In genomic region chr9:45042056-45042720, GRCm38 (mm10) we compare ENCODE assay signal across 9 mouse cellular contexts. TPM values are rescaled to one million over a fixed set of nuclear protein-coding genes. Genes with fewer than 3 reads are reported as not detected.
A peak's percentile ranks its signal among the peaks of the same experiment; 100 is the strongest.
DNase-seq lines count a peak whose midpoint lies in the region; ATAC-seq lines count a peak whose summit lies in the region.
"Had no signal": no experiment of that assay in that cellular context is flagged by ENCODE, and none has a peak within 500 bp of the region (broad histone marks: within the 10 kb centered on the region; RNA-seq: fewer than 3 reads in every experiment).

No protein-coding gene starts in this region.

- WGBS in hindbrain, embryonic 10.5 days = 1% methylated on average over 20 of the region's 20 CpGs
- WGBS in hindbrain, embryonic 16.5 days = 2% methylated on average over 20 of the region's 20 CpGs
- WGBS in liver, embryonic 13.5 days (ENCODE audit: insufficient replicate concordance) = 4% methylated on average over 20 of the region's 20 CpGs
- WGBS in stomach, embryonic 16.5 days = under 1% methylated on average over 20 of the region's 20 CpGs

- peak overlapping the region; percentile 40; the same call in 1 of the 2 replicates for H3K27ac ChIP-seq in hindbrain, embryonic 10.5 days
- no peak overlapping the region for H3K27ac ChIP-seq in hindbrain, embryonic 16.5 days (ENCODE audit: low read depth, low read length)
- H3K27ac ChIP-seq in liver, embryonic 13.5 days = peak overlapping the region; percentile 68; the same call in 1 of the 2 replicates
- H3K27ac ChIP-seq in stomach, embryonic 16.5 days (ENCODE audit: low read length) = peak overlapping the region; percentile 92

- H3K9ac ChIP-seq in hindbrain, embryonic 16.5 days (ENCODE audit: low read depth, low read length) = no peak overlapping the region
- peak overlapping the region; percentile 49; the same call in 1 of the 2 replicates for H3K9ac ChIP-seq in liver, embryonic 13.5 days
- peak overlapping the region; percentile 73 for H3K9ac ChIP-seq in stomach, embryonic 16.5 days (ENCODE audit: low read length)

- no peak overlapping the region for H3K4me2 ChIP-seq in hindbrain, embryonic 16.5 days (ENCODE audit: low read length)
- peak overlapping the region; percentile 48 for H3K4me2 ChIP-seq in liver, embryonic 13.5 days
- H3K4me2 ChIP-seq in stomach, embryonic 16.5 days (ENCODE audit: low read depth, low read length) = peak overlapping the region; percentile 52

- H3K4me3 ChIP-seq in hindbrain, embryonic 10.5 days = peak overlapping the region; percentile 34
- no peak overlapping the region; the same call in 1 of the 2 replicates for H3K4me3 ChIP-seq in hindbrain, embryonic 16.5 days (ENCODE audit: low read length)
- peak overlapping the region; percentile 37 for H3K4me3 ChIP-seq in liver, embryonic 13.5 days (replicated peaks)
- H3K4me3 ChIP-seq in stomach, embryonic 16.5 days (replicated peaks; ENCODE audit: low read length) = peak overlapping the region; percentile 51

- peak; percentile 29 for DNase-seq in hindbrain, embryonic 10.5 days (ENCODE audit: low spot score)
- peak; percentile 39 for DNase-seq in embryo, embryonic 9.5 days (ENCODE audit: extremely low spot score)
- DNase-seq in induced T-regulatory cell, adult 2 months (ENCODE audit: low read depth) = peak; percentile 43
- DNase-seq in liver, embryonic 13.5 days = peak; percentile 7
- no peak for DNase-seq in retina, postnatal 1 day

- no peak for ATAC-seq in hindbrain, embryonic 16.5 days
- ATAC-seq in liver, embryonic 13.5 days (ENCODE audit: low read depth) = peak; percentile 87
- peak; percentile 96 for ATAC-seq in stomach, embryonic 16.5 days (ENCODE audit: insufficient read depth, low FRiP score)
- ATAC-seq in frontal cortex, adult (ENCODE audit: low TSS enrichment) = no peak
- ATAC-seq: Patski had no signal

- peaks cover 25% of the 10 kb centered on the region for H3K4me1 ChIP-seq in hindbrain, embryonic 10.5 days (replicated peaks)
- H3K4me1 ChIP-seq in hindbrain, embryonic 16.5 days (ENCODE audit: control insufficient read depth, insufficient read depth, low read depth, low read length) = no peaks in the 10 kb centered on the region
- H3K4me1 ChIP-seq in liver, embryonic 13.5 days (replicated peaks) = peaks cover 11% of the 10 kb centered on the region
- H3K4me1 ChIP-seq in stomach, embryonic 16.5 days (ENCODE audit: control insufficient read depth, insufficient read depth, low read length) = peaks cover 7% of the 10 kb centered on the region; the same call in 1 of the 2 replicates

- no peaks in the 10 kb centered on the region for H3K9me3 ChIP-seq in hindbrain, embryonic 10.5 days
- H3K9me3 ChIP-seq in hindbrain, embryonic 16.5 days (ENCODE audit: control insufficient read depth, low read length) = no peaks in the 10 kb centered on the region
- H3K9me3 ChIP-seq in liver, embryonic 13.5 days (replicated peaks) = no peaks in the 10 kb centered on the region
- H3K9me3 ChIP-seq in stomach, embryonic 16.5 days (replicated peaks; ENCODE audit: control insufficient read depth, low read length) = no peaks in the 10 kb centered on the region

- peaks cover 72% of the 10 kb centered on the region for H3K27me3 ChIP-seq in hindbrain, embryonic 10.5 days (ENCODE audit: insufficient read depth, poor library complexity, severe bottlenecking)
- H3K27me3 ChIP-seq in hindbrain, embryonic 16.5 days (replicated peaks; ENCODE audit: control insufficient read depth, insufficient read depth, low read length) = peaks cover 41% of the 10 kb centered on the region
- H3K27me3 ChIP-seq in liver, embryonic 13.5 days = peaks cover 72% of the 10 kb centered on the region
- H3K27me3 ChIP-seq in stomach, embryonic 16.5 days (ENCODE audit: control insufficient read depth, insufficient read depth, low read length) = no peaks in the 10 kb centered on the region

- H3K36me3 ChIP-seq in hindbrain, embryonic 10.5 days = no peaks in the 10 kb centered on the region
- H3K36me3 ChIP-seq in hindbrain, embryonic 16.5 days (ENCODE audit: control insufficient read depth, insufficient read depth, low read length) = no peaks in the 10 kb centered on the region
- H3K36me3 ChIP-seq in liver, embryonic 13.5 days = no peaks in the 10 kb centered on the region; the same call in 1 of the 2 replicates
- H3K36me3 ChIP-seq in stomach, embryonic 16.5 days (ENCODE audit: control insufficient read depth, insufficient read depth, low read length) = no peaks in the 10 kb centered on the region

RNA-seq across cellular contexts. Expression of gene Mpzl2, which starts 2.6 kb away (rescaled TPM):
- 2.8 and 4.3 TPM in 2 replicates for polyA plus RNA-seq in hindbrain, embryonic 10.5 days (2016; fragmentation: Nextera tagmentation; extraction: Ambion mirVana)
- 2.5 and 3.0 TPM in 2 replicates for polyA plus RNA-seq in hindbrain, embryonic 16.5 days (2015; fragmentation: Nextera tagmentation; extraction: Ambion mirVana)
- polyA plus RNA-seq in liver, embryonic 13.5 days (2015; fragmentation: Nextera tagmentation; extraction: Ambion mirVana) = 3.6 and 6.1 TPM in 2 replicates
- polyA plus RNA-seq in stomach, embryonic 16.5 days (2015; fragmentation: Nextera tagmentation; extraction: Ambion mirVana) = 46.2 and 59.3 TPM in 2 replicates
- polyA plus RNA-seq: Patski had no signal

RNA-seq across cellular contexts. Expression of gene Mpzl3, which starts 12.8 kb away (rescaled TPM):
- polyA plus RNA-seq in hindbrain, embryonic 10.5 days (2016; fragmentation: Nextera tagmentation; extraction: Ambion mirVana) = 2.0 and 2.6 TPM in 2 replicates
- polyA plus RNA-seq in hindbrain, embryonic 16.5 days (2015; fragmentation: Nextera tagmentation; extraction: Ambion mirVana) = 1.0 and 1.2 TPM in 2 replicates
- 0.83 TPM in 2 replicates for polyA plus RNA-seq in liver, embryonic 13.5 days (2015; fragmentation: Nextera tagmentation; extraction: Ambion mirVana)
- polyA plus RNA-seq in stomach, embryonic 16.5 days (2015; fragmentation: Nextera tagmentation; extraction: Ambion mirVana) = 15.7 and 24.6 TPM in 2 replicates

RNA-seq across cellular contexts. Expression of gene Cd3e, which starts 32.8 kb away (rescaled TPM):
- polyA plus RNA-seq in hindbrain, embryonic 10.5 days (2016; fragmentation: Nextera tagmentation; extraction: Ambion mirVana) = not detected in 2 replicates
- 0.15 and 0.19 TPM in 2 replicates for polyA plus RNA-seq in hindbrain, embryonic 16.5 days (2015; fragmentation: Nextera tagmentation; extraction: Ambion mirVana)
- not detected in 2 replicates for polyA plus RNA-seq in liver, embryonic 13.5 days (2015; fragmentation: Nextera tagmentation; extraction: Ambion mirVana)
- 0.95 and 1.6 TPM in 2 replicates for polyA plus RNA-seq in stomach, embryonic 16.5 days (2015; fragmentation: Nextera tagmentation; extraction: Ambion mirVana)
- polyA plus RNA-seq: Patski had no signal

RNA-seq across cellular contexts. Expression of gene Jaml, which starts 36.8 kb away (rescaled TPM):
- 0.38 and 0.60 TPM in 2 replicates for polyA plus RNA-seq in hindbrain, embryonic 10.5 days (2016; fragmentation: Nextera tagmentation; extraction: Ambion mirVana)
- 0.25 and 0.37 TPM in 2 replicates for polyA plus RNA-seq in hindbrain, embryonic 16.5 days (2015; fragmentation: Nextera tagmentation; extraction: Ambion mirVana)
- 0.16 TPM in 2 replicates for polyA plus RNA-seq in liver, embryonic 13.5 days (2015; fragmentation: Nextera tagmentation; extraction: Ambion mirVana)
- 19.0 and 19.7 TPM in 2 replicates for polyA plus RNA-seq in stomach, embryonic 16.5 days (2015; fragmentation: Nextera tagmentation; extraction: Ambion mirVana)
- polyA plus RNA-seq: Patski had no signal

Comparison
In these comparisons a context has a peak if more than half of its experiments do, and no peak if none do; other contexts are left out.
1. ATAC-seq: peak in liver, embryonic 13.5 days (single experiment) and stomach, embryonic 16.5 days (single experiment); none in hindbrain, embryonic 16.5 days (single experiment) and frontal cortex, adult (single experiment).